Mouse (Mus musculus) granulocyte monocyte progenitor cell, adult 5-6 weeks (primary cell): ENCODE measurements around the gene Ryr2. TPM values are rescaled to one million over a fixed set of nuclear protein-coding genes. Genes with fewer than 3 reads are reported as not detected.

Experiments
- ATAC-seq: replicated peaks from 2 replicates; pipeline ENCODE4 v1.8.0; 2016; ENCODE audit warnings: mild to moderate bottlenecking, moderate TSS enrichment, inconsistent platforms; ENCODE audit not compliant: poor library complexity, severe bottlenecking
- total RNA-seq, 2 experiments: library from RNA; stranded (forward) in 1 of 2; stranded (reverse) in 1 of 2; fragments of 200-712, 200-1000 nt in 1 of 2; fragments of >200 nt in 1 of 2; fragmentation: Nextera tagmentation in 1 of 2; gene quantifications; 2 replicates each; pipeline ENCODE4 v1.2.3; 2014 to 2017

Ryr2 gene
- total RNA-seq, 2 experiments from 2014 or later: not detected

DNA sequence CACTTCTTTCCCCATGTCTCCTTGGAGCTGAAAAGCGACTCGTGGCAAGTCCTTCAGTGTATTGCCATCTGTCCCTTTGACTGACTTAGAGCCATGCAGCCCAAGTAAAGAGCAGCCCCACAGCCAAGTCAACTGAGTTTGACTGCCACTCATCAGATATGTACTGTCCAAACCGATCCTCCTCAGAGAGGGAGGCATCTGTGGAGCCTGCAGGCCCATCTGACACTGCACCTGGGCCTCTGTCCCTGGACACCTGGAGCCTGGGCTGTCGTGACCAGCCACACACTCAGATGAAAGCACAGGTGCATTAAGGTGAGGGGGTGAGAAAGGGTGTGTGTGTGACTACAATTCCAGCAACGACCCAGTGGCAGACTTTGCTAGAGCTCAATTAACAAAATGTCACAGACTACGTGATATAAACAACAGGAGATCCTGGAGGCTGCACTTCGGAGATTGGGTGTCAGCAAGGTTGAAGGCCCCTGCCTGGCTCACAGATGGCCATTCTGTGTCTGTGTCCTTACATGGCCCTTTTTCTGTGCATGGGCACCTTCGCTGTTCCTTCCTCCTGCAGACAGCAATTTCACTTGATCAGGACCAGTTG is 63.8 kb downstream of the Ryr2 start:
- no peak for ATAC-seq

DNA sequence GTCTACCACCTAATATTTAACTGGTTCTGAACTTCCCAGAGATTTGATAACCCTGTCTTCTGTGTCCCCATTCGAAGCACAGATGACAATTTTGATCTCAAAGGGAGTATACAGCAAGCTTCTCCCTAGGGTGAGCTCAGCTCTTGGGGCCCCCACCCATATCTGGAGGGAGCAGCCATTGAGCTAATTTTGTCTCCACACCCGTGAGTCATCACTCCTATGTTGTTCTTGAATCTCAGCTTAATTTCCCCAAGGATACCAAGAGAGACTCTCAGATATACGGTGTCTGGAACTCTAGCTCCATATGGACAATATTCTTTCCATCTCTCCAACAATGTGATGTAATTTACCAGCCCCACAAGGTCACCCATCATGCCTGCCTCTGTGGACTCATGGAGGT is 66.8 kb downstream of the Ryr2 start:
- ATAC-seq: no peak

DNA sequence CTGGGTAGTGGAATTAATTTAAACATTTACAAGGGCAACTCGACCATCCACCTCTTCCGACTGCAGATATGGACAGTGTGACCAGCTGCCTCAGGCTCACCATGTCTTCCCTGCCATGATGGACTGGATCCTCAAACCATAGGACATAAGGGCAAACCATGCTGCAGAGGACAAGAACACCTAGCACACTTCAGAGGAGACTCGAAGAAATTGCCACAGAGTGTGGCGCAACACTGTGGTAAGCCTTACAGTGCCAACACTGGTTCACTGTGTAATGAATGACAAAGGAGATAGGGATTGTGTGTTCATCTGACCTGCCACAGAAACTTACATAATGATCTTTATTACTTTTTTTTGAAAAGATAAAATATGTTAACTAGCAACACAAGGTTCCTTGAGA is 68.1 kb downstream of the Ryr2 start:
- peak; percentile 90 for ATAC-seq

- ATAC-seq: no peak
Observed at GRCm38 (mm10) chr13:12037241-12037640, 69.5 kb downstream of the Ryr2 start.

GRCm38 (mm10) chr13:12036834-12037233 is 69.9 kb downstream of the Ryr2 start:
- ATAC-seq: no peak

- peak; percentile 92 for ATAC-seq
Observed at GRCm38 (mm10) chr13:12033914-12034313, 72.8 kb downstream of the Ryr2 start.

- no peak for ATAC-seq
Observed at GRCm38 (mm10) chr13:12033272-12033671, 73.5 kb downstream of the Ryr2 start.

- ATAC-seq: 0 out of 2 replicates have a peak, but pooled peaks have one; percentile 34
Observed at GRCm38 (mm10) chr13:12029841-12030240, 76.9 kb downstream of the Ryr2 start.

GRCm38 (mm10) chr13:12029326-12029725 is 77.4 kb downstream of the Ryr2 start:
- no peak for ATAC-seq

GRCm38 (mm10) chr13:12018046-12018445 is 88.7 kb downstream of the Ryr2 start:
- ATAC-seq: no peak

- no peak for ATAC-seq
Observed at GRCm38 (mm10) chr13:12013986-12014385, 92.8 kb downstream of the Ryr2 start.

- no peak for ATAC-seq
Observed at GRCm38 (mm10) chr13:12008995-12009689, 97.6 kb downstream of the Ryr2 start.

DNA sequence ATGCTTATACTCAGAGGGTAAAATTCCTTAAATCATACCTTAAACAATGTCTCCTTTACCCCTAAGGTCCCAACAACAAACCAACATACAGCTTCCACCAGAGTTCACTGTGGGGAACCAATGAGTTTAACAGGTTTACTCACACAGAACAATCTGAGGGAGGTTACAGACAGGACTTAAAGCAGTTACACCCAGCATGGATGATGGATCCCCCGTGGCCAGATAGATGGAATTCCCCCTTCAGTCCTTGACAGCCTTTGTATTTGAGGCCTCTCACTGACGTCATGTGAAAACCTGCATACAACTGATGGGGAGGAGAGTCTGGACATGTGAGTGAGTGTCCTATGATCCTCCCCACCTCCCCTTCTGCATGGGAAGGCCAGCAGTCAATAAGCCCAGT is 99.2 kb downstream of the Ryr2 start:
- no peak for ATAC-seq

DNA sequence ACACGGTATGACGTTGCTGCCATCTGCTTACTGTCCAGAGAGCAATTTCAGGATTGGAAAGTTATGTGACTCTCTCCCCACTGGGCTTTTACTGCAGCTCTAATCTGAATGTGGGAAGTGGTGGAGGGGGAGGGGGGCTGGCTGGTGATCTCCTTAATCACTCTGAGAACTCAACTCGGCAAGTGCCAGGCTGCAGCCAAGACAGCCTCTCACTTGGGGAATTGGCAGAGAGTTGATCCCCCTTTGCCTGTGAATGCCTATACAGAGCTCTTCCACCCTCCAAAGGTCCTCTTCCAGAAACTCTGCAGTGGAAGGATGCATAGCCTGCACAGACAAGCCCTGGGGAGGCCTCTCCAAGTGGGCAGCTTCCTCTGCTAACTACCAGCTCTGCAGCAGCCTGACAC is 104.9 kb downstream of the Ryr2 start:
- no peak for ATAC-seq

DNA sequence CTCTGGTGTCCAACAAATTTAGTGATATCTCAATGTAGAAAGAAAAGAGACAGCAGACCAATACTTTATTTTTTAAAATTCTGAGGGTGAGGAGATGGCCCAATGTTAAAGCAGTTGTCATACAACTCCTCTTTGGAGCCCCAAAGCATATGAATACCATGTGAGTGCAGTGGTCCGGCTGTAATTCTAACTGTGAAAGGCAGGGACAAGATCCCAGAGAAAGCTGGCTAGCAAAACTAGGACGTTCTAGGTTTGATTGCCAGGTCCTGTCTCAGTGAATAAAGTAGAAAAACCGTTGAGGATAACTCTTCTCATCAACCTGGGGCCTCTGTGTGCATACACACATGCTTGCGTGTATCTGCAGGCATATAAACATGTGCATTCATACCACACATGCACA is 106.9 kb downstream of the Ryr2 start:
- no peak for ATAC-seq

- no peak for ATAC-seq
Observed at GRCm38 (mm10) chr13:11997366-11997765, 109.4 kb downstream of the Ryr2 start.

- ATAC-seq: no peak
Observed at GRCm38 (mm10) chr13:11987556-11987955, 119.2 kb downstream of the Ryr2 start.

GRCm38 (mm10) chr13:11985056-11985455 is 121.7 kb downstream of the Ryr2 start:
- no peak for ATAC-seq

DNA sequence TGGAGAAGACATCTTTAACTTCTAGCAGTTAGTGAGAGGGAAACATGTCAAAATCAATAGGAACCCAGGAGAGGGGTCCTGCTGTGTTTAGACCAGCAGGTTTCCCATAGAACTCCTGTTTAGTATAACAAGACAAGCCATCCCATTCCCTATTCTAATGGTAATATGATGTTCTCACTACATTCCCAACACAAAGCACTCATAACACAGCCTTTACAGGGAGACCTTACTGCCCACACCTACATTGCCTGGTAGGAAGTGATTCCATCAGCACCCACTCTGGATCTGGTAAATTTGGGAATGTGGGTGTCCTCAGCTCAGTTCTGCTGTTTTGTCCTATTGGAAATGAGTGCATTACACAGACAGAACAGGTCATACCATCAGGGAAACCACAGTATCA is 127.7 kb downstream of the Ryr2 start:
- no peak for ATAC-seq

GRCm38 (mm10) chr13:11978359-11978758 is 128.4 kb downstream of the Ryr2 start:
- ATAC-seq: no peak

DNA sequence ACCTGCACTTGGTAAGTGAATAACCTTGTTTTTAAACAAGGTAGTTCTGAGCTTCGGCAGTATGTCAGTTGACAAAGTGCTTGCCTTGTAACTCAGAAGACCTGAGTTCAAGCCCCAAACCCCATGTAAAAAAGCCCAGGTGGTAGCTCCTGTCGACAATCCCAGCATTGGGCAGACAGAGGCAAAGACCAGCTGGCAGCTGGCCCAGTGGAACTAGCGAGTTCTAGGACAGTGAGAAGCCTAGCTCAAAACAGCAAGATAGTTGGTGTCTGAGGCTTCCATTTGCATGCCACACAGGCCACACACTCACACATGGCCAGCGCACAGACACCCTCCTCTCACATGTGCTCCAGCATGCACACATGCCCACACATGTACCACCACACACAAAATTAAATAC is 129.1 kb downstream of the Ryr2 start:
- ATAC-seq: no peak

DNA sequence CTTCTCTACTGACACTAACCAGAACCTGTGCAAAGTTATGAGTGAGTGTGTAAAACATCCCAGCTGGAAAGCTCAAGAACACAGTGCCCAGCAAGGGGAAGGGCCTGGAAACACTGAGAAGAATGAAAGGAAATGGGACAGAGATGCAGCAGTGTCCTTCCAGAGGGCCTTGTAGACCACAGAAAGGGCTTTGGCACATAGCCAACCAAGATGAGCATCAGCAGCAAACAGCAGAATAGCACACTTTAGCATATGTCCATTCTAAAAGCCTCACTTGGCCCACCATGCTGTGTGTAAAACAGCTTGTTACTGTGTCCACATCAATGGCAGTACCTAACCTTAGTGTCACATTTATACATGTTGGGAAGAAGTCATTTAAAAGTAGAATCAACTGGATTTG is 142.4 kb downstream of the Ryr2 start:
- no peak for ATAC-seq
